Mouse (Mus musculus): ENCODE results near the gene Lpp. TPM values are rescaled to one million over a fixed set of nuclear protein-coding genes. Genes with fewer than 3 reads are reported as not detected.

Gene Lpp
- polyA plus RNA-seq, 1 experiment, result 9.3 TPM

GRCm38 (mm10) chr16:24875661-24876060 lies 482.4 kb downstream of the Lpp start:
- no peak for DNase-seq (ENCODE audit: low read depth, low spot score)
- 97% methylated on average over 1 of the region's 1 CpGs for WGBS

DNA sequence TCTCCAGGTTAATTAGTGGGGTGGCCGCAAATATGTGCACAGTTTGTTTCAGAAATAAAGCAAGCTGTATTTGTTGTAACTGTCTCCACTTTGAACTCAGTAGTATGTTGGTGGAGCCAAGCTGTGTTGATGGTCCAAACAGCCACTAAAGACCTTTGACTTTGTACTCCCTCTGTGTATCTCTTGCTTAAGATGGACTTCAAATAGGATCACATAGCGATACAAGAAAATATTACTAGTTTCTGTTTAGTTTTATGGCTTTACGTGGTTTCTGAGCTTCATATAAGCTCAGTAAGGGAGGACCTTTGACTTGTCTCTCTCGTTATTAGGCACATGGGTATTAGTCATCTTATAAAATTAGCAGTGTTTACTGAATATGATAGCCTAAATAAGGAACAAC lies 485.7 kb downstream of the Lpp start:
- WGBS, result 49% methylated on average over 4 of the region's 4 CpGs
- DNase-seq (ENCODE audit: low read depth, low spot score), result no peak

DNA sequence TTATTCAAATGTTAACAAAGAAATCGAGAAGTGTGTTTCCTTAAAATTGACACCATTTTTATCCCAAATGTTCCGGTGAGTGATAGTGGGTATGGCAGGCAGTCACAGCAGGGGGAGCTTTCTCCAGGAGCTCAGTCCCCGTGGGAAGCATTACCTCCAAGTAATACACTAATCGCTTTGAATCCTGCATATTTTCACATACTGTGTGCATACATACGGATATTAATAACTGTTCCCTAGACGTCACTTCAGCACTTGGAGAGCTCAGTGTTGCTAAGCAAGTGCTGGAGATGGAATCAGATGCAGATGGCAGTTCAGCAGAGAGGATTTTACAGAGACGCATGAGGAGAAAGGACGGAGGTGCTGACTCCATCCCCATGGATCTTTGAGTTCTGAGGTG lies 487.4 kb downstream of the Lpp start:
- WGBS, result 83% methylated on average over 8 of the region's 8 CpGs
- DNase-seq (ENCODE audit: low read depth, low spot score), result no peak

DNA sequence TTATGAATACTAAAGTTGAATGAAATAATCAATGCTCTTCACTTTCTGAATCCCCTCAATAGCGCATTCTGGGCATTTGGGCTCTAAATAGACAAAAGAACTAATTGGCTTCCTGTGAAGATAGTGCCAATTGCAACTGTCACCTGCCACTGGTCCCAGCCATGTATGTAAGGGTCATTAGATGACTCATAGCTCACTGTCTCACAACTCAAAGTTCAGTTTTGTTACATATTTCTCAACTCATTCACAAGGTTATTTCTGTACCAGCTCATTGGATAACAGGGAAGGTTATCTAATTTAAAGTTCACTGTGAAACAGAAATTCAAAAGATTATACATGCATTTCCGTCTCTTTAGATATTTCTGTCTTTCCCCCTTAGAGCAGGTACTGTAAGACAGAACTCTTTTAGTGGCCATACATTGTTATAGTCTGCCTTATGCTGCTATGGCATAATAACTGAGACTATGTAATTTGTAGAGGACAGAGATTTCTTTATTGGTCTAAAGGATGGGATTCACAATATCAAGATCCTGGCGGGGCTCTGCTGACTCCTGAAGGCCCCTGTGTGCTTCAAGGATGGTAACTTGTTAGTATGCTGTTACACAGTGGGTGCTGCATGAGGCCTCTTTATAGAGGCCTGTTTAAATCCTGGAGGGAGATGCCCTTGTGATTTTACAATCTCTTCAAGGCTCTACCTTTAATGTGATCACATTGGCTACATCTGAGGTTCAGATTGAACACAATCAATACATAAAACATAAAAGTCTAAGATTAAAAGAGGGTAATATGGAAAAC lies 488.9 kb downstream of the Lpp start:
- no peak for DNase-seq (ENCODE audit: low read depth, low spot score)
- WGBS, result 66% methylated on average over 3 of the region's 3 CpGs

- DNase-seq (ENCODE audit: low read depth, low spot score), result no peak
Observed at GRCm38 (mm10) chr16:24884017-24884416, 490.7 kb downstream of the Lpp start.

- no peak for DNase-seq (ENCODE audit: low read depth, low spot score)
- WGBS, result 66% methylated on average over 3 of the region's 3 CpGs
Observed at GRCm38 (mm10) chr16:24886346-24886745, 493.0 kb downstream of the Lpp start.

GRCm38 (mm10) chr16:24886943-24887342 lies 493.6 kb downstream of the Lpp start:
- 78% methylated on average over 7 of the region's 7 CpGs for WGBS

DNA sequence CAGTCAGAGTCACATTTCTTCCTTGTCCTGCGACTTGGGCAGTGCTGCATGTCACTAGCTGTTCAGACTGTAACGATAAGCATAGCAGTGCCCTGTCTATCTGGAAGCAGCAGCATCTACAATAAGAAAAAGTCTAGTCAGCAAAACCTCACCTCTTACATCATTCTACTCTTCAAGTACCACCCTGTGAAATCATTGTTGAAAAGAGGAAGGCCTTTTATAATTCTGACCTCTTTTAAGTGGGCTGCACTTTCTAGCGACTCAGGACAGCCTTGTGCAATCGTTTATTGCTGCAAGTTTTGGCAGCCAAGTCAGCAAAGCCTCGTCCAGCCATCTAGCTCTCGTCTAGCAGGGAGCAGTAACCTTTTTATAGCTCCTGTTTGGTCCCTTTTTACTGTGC lies 498.1 kb downstream of the Lpp start:
- no peak for DNase-seq (ENCODE audit: low read depth, low spot score)
- 6% methylated on average over 6 of the region's 6 CpGs for WGBS

More at GRCm38 (mm10) chr16:24886943-24887342, 493.6 kb downstream of the Lpp start:
- DNase-seq (ENCODE audit: low read depth, low spot score), result no peak

DNA sequence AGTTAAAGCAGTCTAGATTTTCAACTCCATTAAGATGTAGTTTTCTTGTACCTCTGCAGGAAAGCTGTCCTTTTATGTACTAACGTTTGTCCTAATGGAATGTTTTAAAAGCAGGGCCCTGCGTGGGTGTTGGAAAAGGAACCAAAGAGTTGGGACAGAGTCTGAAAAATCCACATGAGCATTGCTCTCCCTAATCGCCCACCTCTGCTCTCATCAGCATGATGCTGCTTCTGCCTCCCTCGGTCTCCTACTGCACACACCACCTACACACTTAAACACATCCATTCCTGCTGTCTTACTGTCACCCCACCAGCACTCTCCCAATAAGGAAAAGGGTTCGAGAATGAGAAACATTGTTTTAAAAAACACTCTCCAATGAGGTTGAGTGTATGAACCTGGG lies 501.9 kb downstream of the Lpp start:
- DNase-seq (ENCODE audit: low read depth, low spot score), result no peak
- 79% methylated on average over 5 of the region's 5 CpGs for WGBS

DNA sequence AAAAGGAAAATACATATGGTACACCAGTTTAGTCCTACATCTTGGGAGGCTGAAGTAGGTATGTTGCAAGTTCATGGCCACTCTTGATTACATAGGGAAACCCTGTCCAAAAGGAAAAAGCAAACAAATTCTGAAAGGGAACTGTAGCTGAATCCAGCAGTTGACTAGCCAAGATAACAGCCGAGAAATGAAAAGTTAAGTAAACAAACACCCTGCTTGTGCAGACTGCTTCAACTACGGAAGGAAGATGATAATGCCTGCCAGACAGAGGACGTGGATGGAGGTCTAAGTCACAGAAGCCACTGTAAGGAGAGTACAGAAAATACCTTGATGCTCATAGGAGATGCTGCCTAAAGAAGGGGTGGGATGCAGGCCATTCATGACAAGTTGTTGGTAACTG lies 504.3 kb downstream of the Lpp start:
- no peak for DNase-seq (ENCODE audit: low read depth, low spot score)
- 9% methylated on average over 3 of the region's 3 CpGs for WGBS

DNA sequence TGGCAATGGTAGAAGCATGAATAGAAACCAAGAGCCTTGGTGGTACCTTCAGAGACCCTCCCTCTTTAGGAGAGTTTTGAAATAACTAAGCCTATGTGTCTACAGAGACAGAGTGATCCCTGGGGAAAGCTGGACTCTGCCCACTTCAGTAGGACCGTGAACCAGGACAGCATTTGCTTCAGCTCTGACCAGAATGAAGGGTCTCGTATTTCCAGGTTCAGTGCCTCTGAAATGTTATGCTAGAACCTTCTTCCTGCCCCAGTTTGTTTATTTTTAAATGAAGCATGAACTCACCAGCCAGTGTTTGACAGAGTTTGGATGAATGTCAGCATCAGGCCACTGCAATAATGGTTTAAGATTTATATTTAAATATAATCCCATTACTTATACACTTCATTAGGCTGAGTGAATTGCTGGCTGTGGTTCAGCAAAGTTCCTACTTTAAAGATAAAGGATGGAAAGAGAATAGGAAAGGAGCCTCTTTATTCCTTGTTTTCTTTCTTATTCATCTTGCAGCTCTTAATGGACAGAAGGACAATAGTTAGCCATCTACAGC lies 507.0 kb downstream of the Lpp start:
- WGBS, result 74% methylated on average over 2 of the region's 2 CpGs
- DNase-seq (ENCODE audit: low read depth, low spot score), result no peak

DNA sequence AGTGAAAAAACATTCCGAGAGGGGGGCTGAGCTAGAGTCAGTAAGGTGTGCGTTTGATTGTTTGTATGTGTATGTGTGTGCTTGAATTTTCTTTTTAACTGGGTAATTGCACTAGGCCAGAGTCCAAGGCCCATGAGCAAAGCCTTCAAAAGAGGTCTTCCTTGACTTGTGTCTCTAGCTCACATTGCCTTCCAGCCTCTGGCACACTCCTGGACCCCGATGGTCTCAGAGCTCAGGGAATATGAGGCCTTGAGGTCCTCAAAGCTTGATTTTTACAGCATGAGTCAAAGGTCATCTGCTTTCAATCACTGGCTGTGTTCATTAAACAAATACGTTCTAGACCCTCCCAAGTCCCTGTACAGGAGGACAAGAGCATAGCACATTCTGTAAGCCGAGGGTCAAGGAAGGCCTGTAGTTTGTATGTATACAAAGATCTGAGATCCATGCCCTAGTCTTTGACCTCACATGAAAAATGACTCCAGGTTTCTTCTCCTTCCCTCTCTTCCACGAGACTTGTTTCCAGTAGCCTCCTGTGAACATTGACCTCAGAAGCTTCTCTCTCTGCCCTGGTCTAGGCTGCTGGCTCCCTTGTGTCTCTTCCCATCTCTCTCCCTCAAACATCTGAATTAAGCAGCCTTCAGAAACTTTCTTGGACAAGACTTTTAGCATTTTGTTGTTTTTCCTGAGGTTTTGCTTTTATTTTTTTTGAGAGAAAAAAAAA lies 508.0 kb downstream of the Lpp start:
- no peak for DNase-seq (ENCODE audit: low read depth, low spot score)
- WGBS, result 30% methylated on average over 6 of the region's 6 CpGs

DNA sequence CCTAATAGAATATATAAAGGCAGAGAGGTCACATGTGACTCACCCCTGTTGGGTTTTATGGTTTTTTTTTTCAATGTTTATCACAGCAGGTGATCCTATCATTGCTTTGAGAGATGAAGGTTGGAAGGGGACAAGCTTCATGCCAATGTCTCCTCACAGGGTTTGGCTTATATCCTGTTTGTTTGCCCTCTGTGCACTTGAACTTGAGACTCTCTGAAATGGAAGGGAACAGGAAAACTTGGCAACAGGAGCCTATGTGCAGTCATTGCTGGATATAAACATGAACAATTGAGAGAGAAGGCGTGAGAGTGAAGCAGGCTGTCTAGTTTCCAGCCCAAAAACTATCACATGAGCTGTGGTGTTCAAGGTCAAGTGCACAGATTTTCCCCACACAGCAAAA lies 508.8 kb downstream of the Lpp start:
- DNase-seq (ENCODE audit: low read depth, low spot score), result no peak
- WGBS, result 28% methylated on average over 1 of the region's 1 CpGs

GRCm38 (mm10) chr16:24908926-24909325 lies 515.6 kb downstream of the Lpp start:
- no peak for DNase-seq (ENCODE audit: low read depth, low spot score)
- WGBS, result 82% methylated on average over 1 of the region's 1 CpGs

GRCm38 (mm10) chr16:24910321-24910720 lies 517.0 kb downstream of the Lpp start:
- DNase-seq (ENCODE audit: low read depth, low spot score), result no peak
- WGBS, result 73% methylated on average over 6 of the region's 6 CpGs

DNA sequence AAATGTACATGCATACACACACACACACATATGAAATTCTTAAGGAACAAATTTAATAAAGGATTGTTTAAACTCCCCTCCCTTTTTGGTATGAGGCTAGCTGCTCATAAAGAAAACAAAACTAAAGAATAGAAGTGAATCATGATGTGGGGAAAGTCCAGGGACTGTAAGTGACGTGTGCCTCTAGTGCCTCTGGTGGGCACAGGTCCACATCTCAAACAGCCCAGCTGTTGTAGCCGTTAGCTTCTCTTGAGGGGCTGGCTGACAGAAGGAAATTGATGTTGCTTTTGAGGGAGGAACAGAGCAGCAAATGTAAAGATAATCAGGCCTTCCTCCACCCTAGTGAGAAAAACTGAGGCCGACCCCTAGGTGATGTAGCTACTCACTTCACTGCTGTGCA lies 517.5 kb downstream of the Lpp start:
- 57% methylated on average over 3 of the region's 3 CpGs for WGBS
- DNase-seq (ENCODE audit: low read depth, low spot score), result no peak

- DNase-seq (ENCODE audit: low read depth, low spot score), result no peak
- 93% methylated on average over 1 of the region's 1 CpGs for WGBS
Observed at GRCm38 (mm10) chr16:24912381-24912780, 519.1 kb downstream of the Lpp start.

DNA sequence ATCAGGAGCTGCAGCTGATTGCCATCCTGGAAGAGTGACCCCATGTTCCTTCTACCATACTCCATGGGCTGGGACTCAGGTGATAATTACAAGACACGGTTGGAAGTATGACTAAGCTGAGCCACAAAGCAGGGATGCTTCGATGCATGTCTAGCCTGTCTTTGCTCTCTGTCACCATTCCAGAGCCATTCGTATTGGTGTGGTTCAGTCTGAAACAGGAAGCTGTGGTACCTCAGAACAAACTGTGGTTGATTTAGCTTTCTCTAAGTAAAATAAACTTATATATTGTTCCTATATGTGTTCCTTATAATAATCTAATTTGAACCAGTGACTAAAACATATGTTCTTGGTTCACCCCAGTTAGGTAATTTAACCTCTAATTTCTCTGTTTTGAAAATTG lies 519.7 kb downstream of the Lpp start:
- no peak for DNase-seq (ENCODE audit: low read depth, low spot score)

DNA sequence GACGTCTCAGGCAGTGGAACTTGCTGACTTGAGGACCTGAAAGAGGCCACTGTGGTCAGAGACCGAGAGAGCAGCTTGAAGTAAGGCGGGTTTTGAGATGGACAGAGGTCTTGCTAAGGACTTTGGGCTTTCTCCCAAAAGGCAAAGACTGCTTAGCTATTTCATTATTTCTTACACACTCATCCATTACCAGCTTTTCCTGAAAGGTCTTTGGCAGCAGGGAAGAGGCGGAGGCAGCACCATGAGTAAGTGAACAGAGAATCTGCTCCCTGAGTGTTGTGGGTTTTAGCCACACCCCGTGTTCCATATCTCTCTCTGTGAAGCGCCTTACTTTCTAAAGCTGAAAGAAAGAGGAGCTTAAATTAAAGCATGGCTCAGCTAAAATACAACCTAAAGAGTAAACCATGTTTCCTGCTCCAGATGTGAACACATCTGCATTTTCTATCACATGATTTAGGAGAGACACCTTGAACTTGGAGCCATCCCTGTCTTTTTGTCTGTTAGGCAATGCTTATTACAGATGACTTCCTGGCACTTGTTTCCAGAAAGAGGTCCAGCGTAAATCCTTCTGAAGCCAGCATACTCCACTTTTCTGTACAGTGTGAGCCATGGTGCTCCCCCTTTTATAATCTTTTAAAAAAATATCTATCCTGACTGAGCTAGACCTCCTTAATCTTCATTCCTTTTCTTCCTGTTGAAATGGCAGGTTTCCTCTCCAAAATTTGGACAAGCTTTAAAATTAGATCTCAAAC lies 520.5 kb downstream of the Lpp start:
- no peak for DNase-seq (ENCODE audit: low read depth, low spot score)
- 68% methylated on average over 7 of the region's 7 CpGs for WGBS

More for the DNA sequence above, 519.7 kb downstream of the Lpp start:
- 75% methylated on average over 3 of the region's 3 CpGs for WGBS

DNA sequence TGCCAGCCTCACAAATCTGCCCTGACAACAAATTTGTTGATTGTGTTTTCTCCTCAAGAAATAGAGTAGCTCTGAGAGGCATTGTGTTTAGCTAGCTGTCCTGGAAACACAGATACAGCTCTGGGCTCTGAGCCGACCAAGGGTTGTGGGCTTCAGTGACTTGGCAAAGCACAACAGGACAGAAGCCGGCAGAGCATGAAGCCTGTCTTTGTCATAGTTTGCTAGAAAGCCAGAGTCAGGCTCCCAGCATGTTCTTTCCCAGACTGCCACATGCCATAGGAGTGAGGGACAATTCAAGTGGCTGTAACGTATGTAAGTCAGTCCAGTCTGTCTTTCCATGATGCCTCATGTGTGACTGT lies 521.1 kb downstream of the Lpp start:
- WGBS, result 82% methylated on average over 3 of the region's 3 CpGs
- DNase-seq (ENCODE audit: low read depth, low spot score), result no peak

Measured in large intestine, adult 2 months (tissue).